Mouse (Mus musculus) central nervous system, embryonic 14 days (tissue): ENCODE measurements around the gene Gca. TPM values are rescaled to one million over a fixed set of nuclear protein-coding genes. Genes with fewer than 3 reads are reported as not detected.

ENCODE experiments used
- polyA plus RNA-seq: library from polyadenylated mRNA; depleted of rRNA; stranded (reverse); fragments of >200 nt; gene quantifications from 2 replicates; pipeline ENCODE4 v1.2.3, GENCODE M21; 2012; rRNA removed

The Gca gene
- polyA plus RNA-seq: 6.5 and 9.5 TPM in 2 replicates

DNA sequence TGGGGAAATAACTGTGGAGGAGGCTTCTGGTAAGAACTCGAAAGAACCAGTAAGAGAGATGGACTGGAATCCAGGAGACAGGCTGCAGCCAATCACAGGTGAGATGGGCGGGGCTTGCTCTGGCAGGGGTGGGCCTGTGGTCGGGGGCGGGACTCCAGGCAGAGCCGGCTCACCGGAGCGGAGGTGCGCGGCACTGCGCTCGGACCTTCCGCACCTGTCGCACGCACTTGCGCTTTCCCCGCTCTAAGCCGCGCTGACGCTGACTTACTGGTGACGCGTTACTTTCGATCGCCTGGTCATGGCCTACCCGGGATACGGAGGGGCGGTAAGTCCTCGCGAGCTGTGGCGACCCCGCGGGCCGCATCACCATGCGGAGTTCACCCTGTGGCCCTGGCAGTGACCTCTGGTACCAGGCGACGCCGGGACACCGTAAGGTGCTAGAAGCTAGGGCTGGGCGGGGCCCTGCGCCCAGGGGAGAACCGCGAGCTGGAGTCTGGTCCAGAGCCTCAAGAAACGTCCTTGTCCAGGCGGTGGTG lies at the start of gene Gca:
Gene Gca, plus strand, starts transcription at position 151 of the 536 bp plus-strand sequence.

DNA sequence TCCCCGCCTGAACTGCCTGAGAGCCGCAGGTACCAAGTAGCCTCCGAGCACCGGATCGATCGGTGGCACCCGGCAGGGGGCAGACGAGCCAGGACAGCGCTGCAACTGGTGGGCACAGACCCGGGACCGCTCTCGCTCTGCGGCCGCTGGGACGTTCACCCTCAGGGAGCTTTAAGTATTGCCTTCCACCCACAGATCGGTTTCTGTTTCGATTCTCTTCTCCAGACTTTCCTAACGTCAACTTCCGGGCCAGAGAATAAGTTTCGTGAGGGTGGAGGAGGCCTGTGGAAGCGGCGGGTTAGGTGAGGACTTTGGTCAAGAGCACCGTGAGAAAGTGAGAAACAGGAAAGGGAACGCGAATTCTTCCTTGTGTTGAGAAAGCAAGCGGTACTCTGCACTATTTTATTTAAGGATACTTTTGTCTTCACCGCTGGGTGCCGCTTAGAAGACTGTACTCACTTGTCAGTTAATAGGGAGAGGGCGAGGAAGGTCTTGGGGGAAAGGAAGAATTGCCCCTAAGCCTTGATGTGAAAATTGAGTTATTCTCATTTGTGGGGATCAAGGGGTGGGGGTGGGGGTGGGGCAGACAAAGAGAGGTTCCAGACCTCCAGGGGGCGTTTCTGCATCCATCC lies 18.0 kb upstream of the Gca start, which contains the start of gene Ifih1:
Gene Ifih1, minus strand, starts transcription at position 242 of the 632 bp plus-strand sequence.

Other genes starting within 250 kb of the Gca start
- gene Gcg, start 180.6 kb upstream of the Gca start, polyA plus RNA-seq: 0.64 and 1.6 TPM in 2 replicates
- 1.5 and 6.6 TPM in 2 replicates for gene Fap, start 90.2 kb upstream of the Gca start, polyA plus RNA-seq
- 1.0 and 1.3 TPM in 2 replicates for gene Ifih1, start 18.0 kb upstream of the Gca start, polyA plus RNA-seq